Mouse (Mus musculus) MEL (cell line): Measurements from ENCODE around the gene Usp49. TPM values are rescaled to one million over a fixed set of nuclear protein-coding genes. Genes with fewer than 3 reads are reported as not detected.

Source experiments
- DNase-seq: peaks from one replicate; pipeline ENCODE4 v3.0.0; 2011; ENCODE audit warnings: low read depth, low spot score
- H3K27ac ChIP-seq: 2 replicates; pipeline ENCODE4 v1.5.1; 2012; ENCODE audit warnings: low read depth, mild to moderate bottlenecking, control low read depth, low read length, moderate library complexity; ENCODE audit not compliant: control insufficient read depth
- H3K27me3 ChIP-seq, 2 experiments: fragments of 150-350 bp in 1 of 2; sonication (generic) in 1 of 2; 2 replicates each; pipeline ENCODE4 v1.6.1; 2012; ENCODE audit warnings: low read length in 2 of 2, mild to moderate bottlenecking in 2 of 2, improper control_type of control experiment in 1 of 2, moderate library complexity in 1 of 2; ENCODE audit not compliant: insufficient read depth in 2 of 2, control insufficient read depth in 1 of 2
- H3K36me3 ChIP-seq, 2 experiments: 2 replicates each; pipeline ENCODE4 v1.6.1; 2012 to 2014; ENCODE audit warnings: low read length in 2 of 2, improper control_type of control experiment in 1 of 2, inconsistent platforms in 1 of 2, mild to moderate bottlenecking in 1 of 2; ENCODE audit not compliant: insufficient read depth in 2 of 2, control insufficient read depth in 1 of 2
- H3K4me1 ChIP-seq, 2 experiments: fragments of 150-350 bp in 1 of 2; sonication (generic) in 1 of 2; 2 replicates each; pipeline ENCODE4 v1.6.1; 2012; ENCODE audit warnings: low read length in 2 of 2, improper control_type of control experiment in 1 of 2, mild to moderate bottlenecking in 1 of 2; ENCODE audit not compliant: insufficient read depth in 2 of 2, control insufficient read depth in 1 of 2
- H3K4me3 ChIP-seq, 2 experiments: fragments of 150-350 bp in 1 of 2; sonication (generic) in 1 of 2; 2 replicates each; pipeline ENCODE4 v1.5.1; 2012; ENCODE audit warnings: low read depth in 2 of 2, low read length in 2 of 2, mild to moderate bottlenecking in 2 of 2, moderate library complexity in 2 of 2, control low read depth in 1 of 2, improper control_type of control experiment in 1 of 2; ENCODE audit not compliant: control insufficient read depth in 1 of 2, insufficient read depth in 1 of 2
- H3K79me2 ChIP-seq: 2 replicates; pipeline ENCODE4 v1.6.1; 2012; ENCODE audit warnings: mild to moderate bottlenecking, low read length, moderate library complexity; ENCODE audit not compliant: control insufficient read depth, poor library complexity, insufficient read depth
- H3K9ac ChIP-seq: 2 replicates; pipeline ENCODE4 v1.6.1; 2012; ENCODE audit warnings: low read depth, mild to moderate bottlenecking, control low read depth, low read length, moderate library complexity; ENCODE audit not compliant: control insufficient read depth, poor library complexity, severe bottlenecking
- H3K9me3 ChIP-seq: fragments of 150-350 bp; sonication (generic); replicated peaks from 2 replicates; pipeline ENCODE4 v1.6.1; 2012; ENCODE audit warnings: mild to moderate bottlenecking, low read length, improper control_type of control experiment, moderate library complexity; ENCODE audit not compliant: insufficient read depth
- BHLHE40 ChIP-seq: IDR thresholded peaks from 2 replicates; pipeline ENCODE4 v1.6.1; 2012; ENCODE audit warnings: low read depth, mild to moderate bottlenecking, inconsistent platforms, low read length, improper control_type of control experiment, borderline replicate concordance
- CHD1 ChIP-seq: IDR thresholded peaks from 2 replicates; pipeline ENCODE4 v1.6.1; 2012; ENCODE audit warnings: low read depth, mild to moderate bottlenecking, inconsistent platforms, low read length, improper control_type of control experiment
- CHD2 ChIP-seq: IDR thresholded peaks from 2 replicates; pipeline ENCODE4 v1.6.1; 2011; ENCODE audit warnings: low read length, improper control_type of control experiment
- CTCF ChIP-seq, 3 experiments: IDR thresholded peaks in 2 of 3; conservative IDR thresholded peaks in 1 of 3; 2 replicates each; pipeline ENCODE4 v1.5.1; 2011 to 2012; ENCODE audit warnings: low read length in 3 of 3, low read depth in 2 of 3, mild to moderate bottlenecking in 2 of 3, improper control_type of control experiment in 1 of 3, inconsistent platforms in 1 of 3, mixed read lengths in 1 of 3, moderate library complexity in 1 of 3; ENCODE audit not compliant: control insufficient read depth in 1 of 3, insufficient read depth in 1 of 3, poor library complexity in 1 of 3, severe bottlenecking in 1 of 3
- E2F4 ChIP-seq: IDR thresholded peaks from 2 replicates; pipeline ENCODE4 v1.6.1; 2011; ENCODE audit warnings: low read depth, low read length, improper control_type of control experiment, borderline replicate concordance
- EP300 ChIP-seq, 2 experiments: IDR thresholded peaks; 2 replicates each; pipeline ENCODE4 v1.6.1; 2011; ENCODE audit warnings: improper control_type of control experiment in 2 of 2, low read length in 2 of 2, low read depth in 1 of 2, mild to moderate bottlenecking in 1 of 2
- GATA1 ChIP-seq: IDR thresholded peaks from 2 replicates; pipeline ENCODE4 v1.6.1; 2011; ENCODE audit warnings: low read depth, low read length, improper control_type of control experiment
- HCFC1 ChIP-seq: IDR thresholded peaks from 2 replicates; pipeline ENCODE4 v1.6.1; 2012; ENCODE audit warnings: low read depth, mild to moderate bottlenecking, inconsistent platforms, low read length, improper control_type of control experiment, moderate library complexity
- JUND ChIP-seq: IDR thresholded peaks from 2 replicates; pipeline ENCODE4 v1.6.1; 2011; ENCODE audit warnings: low read depth, mild to moderate bottlenecking, improper control_type of control experiment, low read length
- KAT2A ChIP-seq: conservative IDR thresholded peaks from 2 replicates; pipeline ENCODE4 v1.6.1; 2012; ENCODE audit warnings: low read depth, low read length, improper control_type of control experiment, inconsistent platforms
- MAFK ChIP-seq: IDR thresholded peaks from 2 replicates; pipeline ENCODE4 v1.6.1; 2011; ENCODE audit warnings: low read depth, mild to moderate bottlenecking, low read length, improper control_type of control experiment, borderline replicate concordance
- MAX ChIP-seq: IDR thresholded peaks from 2 replicates; pipeline ENCODE4 v1.6.1; 2011; ENCODE audit warnings: low read length, improper control_type of control experiment
- MAZ ChIP-seq: IDR thresholded peaks from 2 replicates; pipeline ENCODE4 v1.6.1; 2012; ENCODE audit warnings: low read depth, mild to moderate bottlenecking, inconsistent platforms, low read length, improper control_type of control experiment
- MEF2A ChIP-seq: IDR thresholded peaks from 2 replicates; pipeline ENCODE4 v1.6.1; 2014; ENCODE audit warnings: low read depth, mild to moderate bottlenecking, inconsistent platforms, low read length, improper control_type of control experiment; ENCODE audit not compliant: poor library complexity, insufficient replicate concordance, severe bottlenecking; ENCODE audit errors: extremely low read depth
- MXI1 ChIP-seq: IDR thresholded peaks from 2 replicates; pipeline ENCODE4 v1.6.1; 2011; ENCODE audit warnings: mild to moderate bottlenecking, low read depth, low read length, improper control_type of control experiment
- MYB ChIP-seq: IDR thresholded peaks from 2 replicates; pipeline ENCODE4 v1.6.1; 2011; ENCODE audit warnings: mild to moderate bottlenecking, low read depth, low read length, improper control_type of control experiment
- MYC ChIP-seq: IDR thresholded peaks from 2 replicates; pipeline ENCODE4 v1.6.1; 2011; ENCODE audit warnings: low read depth, mild to moderate bottlenecking, low read length, improper control_type of control experiment, moderate library complexity
- NELFE ChIP-seq: IDR thresholded peaks from 2 replicates; pipeline ENCODE4 v1.6.1; 2011; ENCODE audit warnings: low read depth, low read length, improper control_type of control experiment
- NRF1 ChIP-seq: IDR thresholded peaks from 2 replicates; pipeline ENCODE4 v1.6.1; 2014; ENCODE audit warnings: low read depth, mild to moderate bottlenecking, inconsistent platforms, low read length, improper control_type of control experiment, moderate library complexity; ENCODE audit not compliant: poor library complexity, insufficient read depth, severe bottlenecking
- POLR2A ChIP-seq, 2 experiments: IDR thresholded peaks; 2 replicates each; pipeline ENCODE4 v1.6.1; 2011 to 2012; ENCODE audit warnings: low read length in 2 of 2, mild to moderate bottlenecking in 2 of 2, control low read depth in 1 of 2, improper control_type of control experiment in 1 of 2, low read depth in 1 of 2, moderate library complexity in 1 of 2; ENCODE audit not compliant: control insufficient read depth in 1 of 2, insufficient read depth in 1 of 2, poor library complexity in 1 of 2
- POLR2AphosphoS2 ChIP-seq: IDR thresholded peaks from 2 replicates; pipeline ENCODE4 v1.6.1; 2011; ENCODE audit warnings: low read length, improper control_type of control experiment
- POLR2AphosphoS5 ChIP-seq: IDR thresholded peaks from 2 replicates; pipeline ENCODE4 v1.6.1; 2012; ENCODE audit warnings: low read depth, borderline replicate concordance, mild to moderate bottlenecking, inconsistent platforms, low read length, moderate library complexity, mixed read lengths
- RAD21 ChIP-seq: IDR thresholded peaks from 2 replicates; pipeline ENCODE4 v1.6.1; 2011; ENCODE audit warnings: mild to moderate bottlenecking, low read depth, low read length, improper control_type of control experiment
- SIN3A ChIP-seq: IDR thresholded peaks from 2 replicates; pipeline ENCODE4 v1.6.1; 2012; ENCODE audit warnings: low read length, improper control_type of control experiment, inconsistent platforms
- TBP ChIP-seq: IDR thresholded peaks from 2 replicates; pipeline ENCODE4 v1.8.0; 2011; ENCODE audit warnings: low read depth, low read length, improper control_type of control experiment
- TCF12 ChIP-seq: IDR thresholded peaks from 2 replicates; pipeline ENCODE4 v1.6.1; 2014; ENCODE audit warnings: low read depth, mild to moderate bottlenecking, inconsistent platforms, low read length, improper control_type of control experiment, moderate library complexity
- UBTF ChIP-seq: IDR thresholded peaks from 2 replicates; pipeline ENCODE4 v1.6.1; 2012; ENCODE audit warnings: low read depth, mild to moderate bottlenecking, inconsistent platforms, low read length, improper control_type of control experiment, moderate library complexity, borderline replicate concordance; ENCODE audit not compliant: insufficient read depth
- USF1 ChIP-seq: IDR thresholded peaks from 2 replicates; pipeline ENCODE4 v1.6.1; 2014; ENCODE audit warnings: low read depth, mild to moderate bottlenecking, inconsistent platforms, low read length, improper control_type of control experiment, moderate library complexity
- USF2 ChIP-seq, 2 experiments: IDR thresholded peaks; 2 replicates each; pipeline ENCODE4 v1.6.1; 2011 to 2012; ENCODE audit warnings: improper control_type of control experiment in 2 of 2, low read length in 2 of 2, borderline replicate concordance in 1 of 2, inconsistent platforms in 1 of 2, low read depth in 1 of 2, mild to moderate bottlenecking in 1 of 2; ENCODE audit not compliant: insufficient read depth in 1 of 2
- ZC3H11A ChIP-seq: IDR thresholded peaks from 2 replicates; pipeline ENCODE4 v1.6.1; 2012; ENCODE audit warnings: low read depth, mild to moderate bottlenecking, inconsistent platforms, low read length, improper control_type of control experiment
- ZMIZ1 ChIP-seq: IDR thresholded peaks from 2 replicates; pipeline ENCODE4 v1.6.1; 2012; ENCODE audit warnings: low read depth, mild to moderate bottlenecking, inconsistent platforms, low read length, improper control_type of control experiment, moderate library complexity
- ZNF384 ChIP-seq: IDR thresholded peaks from 2 replicates; pipeline ENCODE4 v1.6.1; 2012; ENCODE audit warnings: low read depth, mild to moderate bottlenecking, inconsistent platforms, low read length, improper control_type of control experiment
- polyA plus RNA-seq, 2 experiments: library from polyadenylated mRNA; stranded (reverse) in 1 of 2; unstranded in 1 of 2; fragments of >175 nt in 1 of 2; fragments of >200 nt in 1 of 2; gene quantifications; 2 replicates each; pipeline versions ENCODE4 v1.2.1 to v1.2.4; 2012; ENCODE audit warnings: low replicate concordance in 2 of 2, low read depth in 1 of 2; ENCODE audit not compliant: insufficient read length in 2 of 2, insufficient read depth in 1 of 2, missing spikeins in 1 of 2
- total RNA-seq: library from RNA; depleted of rRNA; stranded (reverse); fragments of 300-350 nt; gene quantifications from 2 replicates; pipeline ENCODE4 v1.2.3, GENCODE M21; 2012

Usp49 gene
- total and polyA plus RNA-seq, 3 experiments: 5.2 to 16.1 TPM; not detected in 1

GRCm38 (mm10) chr17:47616652-47617051 is 13.8 kb upstream of the Usp49 start (continued):
- TF ChIP-seq UBTF: no peak
- TF ChIP-seq CTCF (IDR thresholded peaks at IDR 0.05 in 2 of 3, conservative IDR thresholded peaks at IDR 0.05 in 1 of 3; ENCODE audit: control insufficient read depth in 1 of 3, insufficient read depth in 1 of 3, low read depth in 2 of 3, low read length in 3 of 3, poor library complexity in 1 of 3, severe bottlenecking in 1 of 3): no peak
- TF ChIP-seq ZMIZ1: no peak

GRCm38 (mm10) chr17:47617605-47618307 is 12.7 kb upstream of the Usp49 start:
- Histone ChIP-seq H3K9ac (peak overlapping the region; percentile 58), H3K4me1 (peaks cover 20 to 38% of the 10 kb centered on the region in 2 experiments), H3K79me2 (peaks cover 44% of the 10 kb centered on the region), H3K27ac (peak overlapping the region; percentile 99), H3K4me3 (peak overlapping the region in 1 of 2 experiments; percentile 15; a peak in 2 of 4 replicates), H3K27me3 (no peaks in the 10 kb centered on the region), H3K9me3 (no peaks in the 10 kb centered on the region), H3K36me3 (peaks cover 8 to 41% of the 10 kb centered on the region in 2 experiments)
- DNase-seq: peak; percentile 95
- no peak for TF ChIP-seq POLR2AphosphoS5
- peak; percentile 60; the same call in 1 of the 2 replicates for TF ChIP-seq JUND
- peak; percentile 93 for TF ChIP-seq MAX
- peak; percentile 99 for TF ChIP-seq GATA1
- TF ChIP-seq NRF1: peak; percentile 84
- peak; percentile 93 for TF ChIP-seq MYB
- no peak; the same call in 1 of the 2 replicates for TF ChIP-seq E2F4
- peak; percentile 67 for TF ChIP-seq HCFC1
- TF ChIP-seq ZNF384: peak; percentile 57
- no peak for TF ChIP-seq ZC3H11A
- TF ChIP-seq POLR2AphosphoS2: peak; percentile 68; the same call in 1 of the 2 replicates
- TF ChIP-seq MAZ: peak; percentile 77; the same call in 1 of the 2 replicates
- TF ChIP-seq CHD2: peak; percentile 54; the same call in 1 of the 2 replicates
- peak; percentile 95 for TF ChIP-seq SIN3A
- peak; percentile 92 for TF ChIP-seq BHLHE40
- peak; percentile 100 for TF ChIP-seq TCF12
- TF ChIP-seq MXI1: peak; percentile 67
- TF ChIP-seq TBP: peak; percentile 48
- TF ChIP-seq USF1: no peak; the same call in 1 of the 2 replicates
- TF ChIP-seq USF2 (IDR thresholded peaks at IDR 0.05; ENCODE audit: borderline replicate concordance in 1 of 2, insufficient read depth in 1 of 2, low read depth in 1 of 2, low read length in 2 of 2): no peak
- TF ChIP-seq RAD21: no peak
- TF ChIP-seq POLR2A (IDR thresholded peaks at IDR 0.05; ENCODE audit: control insufficient read depth in 1 of 2, insufficient read depth in 1 of 2, low read depth in 1 of 2, low read length in 2 of 2, poor library complexity in 1 of 2): peak in 1 of 2 experiments; percentile 43; a peak in 1 of 4 replicates
- TF ChIP-seq MAFK: peak; percentile 74; the same call in 1 of the 2 replicates
- TF ChIP-seq NELFE: no peak; the same call in 1 of the 2 replicates
- no peak for TF ChIP-seq CHD1
- peak; percentile 100 for TF ChIP-seq EP300 (IDR thresholded peaks at IDR 0.05; ENCODE audit: low read depth in 1 of 2, low read length in 2 of 2)
- TF ChIP-seq KAT2A: 0 out of 2 replicates have a peak, but pooled peaks have one; percentile 52
- peak; percentile 89; the same call in 1 of the 2 replicates for TF ChIP-seq MEF2A
- TF ChIP-seq MYC: peak; percentile 96
- no peak for TF ChIP-seq UBTF
- no peak for TF ChIP-seq CTCF (IDR thresholded peaks at IDR 0.05 in 2 of 3, conservative IDR thresholded peaks at IDR 0.05 in 1 of 3; ENCODE audit: control insufficient read depth in 1 of 3, insufficient read depth in 1 of 3, low read depth in 2 of 3, low read length in 3 of 3, poor library complexity in 1 of 3, severe bottlenecking in 1 of 3)
